Mouse (Mus musculus): ENCODE measurements around the gene Pkm. TPM values are rescaled to one million over a fixed set of nuclear protein-coding genes. Genes with fewer than 3 reads are reported as not detected.

Pkm gene
- total and polyA plus RNA-seq, 3 experiments = 71.6 to 2,746 (median 710) TPM

- Histone ChIP-seq H3K36me3 (ENCODE audit: control insufficient read depth in 1 of 2, insufficient read depth in 2 of 2, low read length in 2 of 2) (no peaks in the 10 kb centered on the region), H3K9ac (ENCODE audit: control insufficient read depth, low read depth, low read length, poor library complexity, severe bottlenecking) (no peak overlapping the region)
- no peak for TF ChIP-seq NRF1 (IDR thresholded peaks at IDR 0.05; ENCODE audit: insufficient read depth, low read depth, low read length, poor library complexity, severe bottlenecking)
- no peak for TF ChIP-seq MAX (IDR thresholded peaks at IDR 0.05; ENCODE audit: low read length)
- TF ChIP-seq E2F4 (IDR thresholded peaks at IDR 0.05; ENCODE audit: borderline replicate concordance, low read depth, low read length) = no peak
- no peak for TF ChIP-seq MXI1 (IDR thresholded peaks at IDR 0.05; ENCODE audit: low read depth, low read length)
- TF ChIP-seq TAL1 (IDR thresholded peaks at IDR 0.05; ENCODE audit: low read length) = no peak
- no peak for TF ChIP-seq MAFK (IDR thresholded peaks at IDR 0.05; ENCODE audit: borderline replicate concordance, low read depth, low read length)
- TF ChIP-seq GATA1 (IDR thresholded peaks at IDR 0.05; ENCODE audit: low read depth, low read length) = no peak
- TF ChIP-seq POLR2AphosphoS2 (IDR thresholded peaks at IDR 0.05; ENCODE audit: low read length) = no peak
- TF ChIP-seq POLR2A (IDR thresholded peaks at IDR 0.05; ENCODE audit: control insufficient read depth in 1 of 2, insufficient read depth in 1 of 2, low read depth in 1 of 2, low read length in 2 of 2, poor library complexity in 1 of 2) = no peak
Measured at GRCm38 (mm10) chr9:59684020-59684419, 27.9 kb downstream of the Pkm start.

GRCm38 (mm10) chr9:59687416-59688046 is 31.4 kb downstream of the Pkm start:
- H3K36me3 ChIP-seq (ENCODE audit: control insufficient read depth in 1 of 2, insufficient read depth in 2 of 2, low read length in 2 of 2) = no peaks in the 10 kb centered on the region
- no peaks in the 10 kb centered on the region for H3K9me3 ChIP-seq (replicated peaks; ENCODE audit: insufficient read depth, low read length)
- H3K27ac ChIP-seq (ENCODE audit: control insufficient read depth, low read depth, low read length) = no peak overlapping the region
- peaks cover under 1 to 2% of the 10 kb centered on the region in 2 experiments; a peak in 2 of 4 replicates for H3K27me3 ChIP-seq (ENCODE audit: control insufficient read depth in 1 of 2, insufficient read depth in 2 of 2, low read length in 2 of 2)
- peak; percentile 86 for DNase-seq (ENCODE audit: low read depth, low spot score)
- peaks cover 0 to 8% of the 10 kb centered on the region in 2 experiments; a peak in 1 of 4 replicates for H3K4me1 ChIP-seq (ENCODE audit: control insufficient read depth in 1 of 2, insufficient read depth in 2 of 2, low read length in 2 of 2)
- H3K9ac ChIP-seq (ENCODE audit: control insufficient read depth, low read depth, low read length, poor library complexity, severe bottlenecking) = no peak overlapping the region
- no peak overlapping the region for H3K4me3 ChIP-seq (ENCODE audit: control insufficient read depth in 1 of 2, insufficient read depth in 1 of 2, low read depth in 2 of 2, low read length in 2 of 2)
- H3K79me2 ChIP-seq (ENCODE audit: control insufficient read depth, insufficient read depth, low read length, poor library complexity) = no peaks in the 10 kb centered on the region
- TF ChIP-seq NELFE (IDR thresholded peaks at IDR 0.05; ENCODE audit: low read depth, low read length) (no peak), BHLHE40 (IDR thresholded peaks at IDR 0.05; ENCODE audit: borderline replicate concordance, low read depth, low read length) (no peak), RAD21 (IDR thresholded peaks at IDR 0.05; ENCODE audit: low read depth, low read length) (no peak), GATA1 (IDR thresholded peaks at IDR 0.05; ENCODE audit: low read depth, low read length) (peak; percentile 39; the same call in 1 of the 2 replicates), MAX (IDR thresholded peaks at IDR 0.05; ENCODE audit: low read length) (peak; percentile 44; the same call in 1 of the 2 replicates), ZC3H11A (IDR thresholded peaks at IDR 0.05; ENCODE audit: low read depth, low read length) (no peak), SIN3A (IDR thresholded peaks at IDR 0.05; ENCODE audit: low read length) (no peak), SMC3 (IDR thresholded peaks at IDR 0.05; ENCODE audit: low read depth, low read length) (no peak), POLR2AphosphoS5 (IDR thresholded peaks at IDR 0.05; ENCODE audit: borderline replicate concordance, low read depth, low read length) (no peak), RCOR1 (IDR thresholded peaks at IDR 0.05; ENCODE audit: low read depth, low read length) (peak; percentile 9; the same call in 1 of the 2 replicates), HCFC1 (IDR thresholded peaks at IDR 0.05; ENCODE audit: low read depth, low read length) (no peak), ZKSCAN1 (IDR thresholded peaks at IDR 0.05; ENCODE audit: low read depth, low read length) (no peak), MAFK (IDR thresholded peaks at IDR 0.05; ENCODE audit: borderline replicate concordance, low read depth, low read length) (peak; percentile 41; the same call in 1 of the 2 replicates), E2F4 (IDR thresholded peaks at IDR 0.05; ENCODE audit: borderline replicate concordance, low read depth, low read length) (no peak), CHD2 (IDR thresholded peaks at IDR 0.05; ENCODE audit: low read length) (no peak), MEF2A (IDR thresholded peaks at IDR 0.05; ENCODE audit: extremely low read depth, insufficient replicate concordance, low read depth, low read length, poor library complexity, severe bottlenecking) (no peak), NRF1 (IDR thresholded peaks at IDR 0.05; ENCODE audit: insufficient read depth, low read depth, low read length, poor library complexity, severe bottlenecking) (no peak), MAZ (IDR thresholded peaks at IDR 0.05; ENCODE audit: low read depth, low read length) (no peak), ZMIZ1 (IDR thresholded peaks at IDR 0.05; ENCODE audit: low read depth, low read length) (no peak), ETS1 (IDR thresholded peaks at IDR 0.05; ENCODE audit: low read depth, low read length) (no peak), JUND (IDR thresholded peaks at IDR 0.05; ENCODE audit: low read depth, low read length) (no peak), CHD1 (IDR thresholded peaks at IDR 0.05; ENCODE audit: low read depth, low read length) (no peak), KAT2A (conservative IDR thresholded peaks at IDR 0.05; ENCODE audit: low read depth, low read length) (no peak), TAL1 (IDR thresholded peaks at IDR 0.05; ENCODE audit: low read length) (peak; percentile 18; the same call in 1 of the 2 replicates), CTCF (IDR thresholded peaks at IDR 0.05 in 2 of 3, conservative IDR thresholded peaks at IDR 0.05 in 1 of 3; ENCODE audit: control insufficient read depth in 1 of 3, insufficient read depth in 1 of 3, low read depth in 2 of 3, low read length in 3 of 3, poor library complexity in 1 of 3, severe bottlenecking in 1 of 3) (no peak), MYB (IDR thresholded peaks at IDR 0.05; ENCODE audit: low read depth, low read length) (no peak)

More at GRCm38 (mm10) chr9:59684020-59684419, 27.9 kb downstream of the Pkm start:
- Histone ChIP-seq H3K4me3 (ENCODE audit: control insufficient read depth in 1 of 2, insufficient read depth in 1 of 2, low read depth in 2 of 2, low read length in 2 of 2) (no peak overlapping the region), H3K27ac (ENCODE audit: control insufficient read depth, low read depth, low read length) (no peak overlapping the region), H3K79me2 (ENCODE audit: control insufficient read depth, insufficient read depth, low read length, poor library complexity) (no peaks in the 10 kb centered on the region), H3K27me3 (ENCODE audit: control insufficient read depth in 1 of 2, insufficient read depth in 2 of 2, low read length in 2 of 2) (peaks cover 1 to 2% of the 10 kb centered on the region in 2 experiments; a peak in 2 of 4 replicates), H3K9me3 (replicated peaks; ENCODE audit: insufficient read depth, low read length) (no peaks in the 10 kb centered on the region), H3K4me1 (ENCODE audit: control insufficient read depth in 1 of 2, insufficient read depth in 2 of 2, low read length in 2 of 2) (peaks cover 0 to 8% of the 10 kb centered on the region in 2 experiments; a peak in 1 of 4 replicates)
- no peak for DNase-seq (ENCODE audit: low read depth, low spot score)

Measured in MEL (cell line).